Mouse (Mus musculus) spleen, adult 2 months (tissue): ENCODE measurements around the gene Grem2.

Experiments
- CTCF ChIP-seq: fragments of 200-500 bp; IDR thresholded peaks from 2 replicates; pipeline ENCODE4 v1.5.1; 2011; ENCODE audit warnings: mild to moderate bottlenecking, inconsistent platforms; ENCODE audit not compliant: insufficient read depth, insufficient read length, insufficient replicate concordance; ENCODE audit errors: extremely low read depth
- POLR2A ChIP-seq: fragments of 200-500 bp; IDR thresholded peaks from 2 replicates; pipeline ENCODE4 v1.6.1; 2011; ENCODE audit warnings: low read depth, low read length, inconsistent platforms

- TF ChIP-seq CTCF (no peak), POLR2A (no peak)
Measured at GRCm38 (mm10) chr1:174856188-174856587, 65.4 kb downstream of the Grem2 start.
